Mouse (Mus musculus) c-Kit-positive CD71-positive TER-119-positive erythroid progenitor cells, embryonic 14.5 days (primary cell): Measurements from ENCODE around the gene Arnt2.

Experiments used
- DNase-seq: peaks from one replicate; pipeline ENCODE4 v3.0.0-alpha.2; 2013; ENCODE audit warnings: low spot score

The Arnt2 gene

GRCm38 (mm10) chr7:84409896-84410521, at the start of gene Arnt2:
Arnt2 (minus strand) TSS chr7:84410176.
- no peak for DNase-seq

- no peak for DNase-seq
Measured at GRCm38 (mm10) chr7:84451681-84452080, 41.7 kb upstream of the Arnt2 start.

- DNase-seq: no peak
Measured at GRCm38 (mm10) chr7:84449066-84449465, 39.1 kb upstream of the Arnt2 start.

DNA sequence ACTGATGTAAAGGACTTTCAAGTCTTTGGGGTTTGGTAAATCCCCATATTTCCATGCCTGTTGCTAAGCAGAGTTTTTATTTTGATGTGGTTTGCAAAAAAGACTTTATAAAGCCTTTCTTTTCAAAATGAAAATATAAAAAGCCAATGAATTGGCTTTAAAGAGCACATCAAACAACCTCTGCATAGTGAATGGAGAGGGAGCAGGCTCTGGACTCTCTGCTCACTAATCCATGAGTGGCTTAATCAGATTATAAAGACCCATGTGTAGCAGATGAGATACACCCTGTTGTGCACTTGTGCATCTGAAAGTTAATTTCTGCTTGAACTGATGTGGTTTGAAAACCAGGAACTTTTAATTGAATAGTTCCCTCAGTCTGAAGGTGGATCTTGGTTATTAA, 38.5 kb upstream of the Arnt2 start:
- DNase-seq: no peak

DNA sequence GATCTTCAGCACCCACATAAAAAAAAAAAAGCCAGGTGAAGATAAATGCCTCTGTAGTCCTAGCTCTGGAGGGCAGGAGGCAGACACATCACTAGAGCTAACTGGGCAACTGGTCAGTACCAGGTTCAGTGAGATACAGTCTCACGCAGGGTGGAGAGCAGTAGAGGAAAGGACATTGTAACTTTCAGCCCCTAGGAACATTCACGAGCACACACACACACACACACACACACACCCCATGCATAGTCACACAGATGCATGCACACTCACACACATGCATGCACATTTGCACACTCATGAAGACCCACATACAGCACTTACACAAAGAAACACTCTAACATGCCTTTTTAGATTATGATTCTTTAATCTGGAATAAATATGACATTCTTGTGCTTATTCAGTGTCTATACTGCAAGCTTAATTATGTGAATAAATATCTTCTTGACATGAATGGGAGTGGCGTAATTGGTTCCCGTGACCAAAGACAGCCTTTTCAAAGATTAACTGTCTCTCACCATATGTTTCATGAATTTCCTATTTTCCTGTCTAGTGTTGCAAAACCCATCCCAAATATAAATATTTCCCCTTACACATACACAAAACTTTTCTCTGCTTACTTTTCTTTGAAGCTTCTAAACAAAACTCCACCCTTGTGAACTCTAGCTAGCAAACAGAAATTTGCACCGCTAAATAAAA, 37.9 kb upstream of the Arnt2 start:
- DNase-seq: no peak

GRCm38 (mm10) chr7:84447060-84447459, 37.1 kb upstream of the Arnt2 start:
- DNase-seq: peak; percentile 42

DNA sequence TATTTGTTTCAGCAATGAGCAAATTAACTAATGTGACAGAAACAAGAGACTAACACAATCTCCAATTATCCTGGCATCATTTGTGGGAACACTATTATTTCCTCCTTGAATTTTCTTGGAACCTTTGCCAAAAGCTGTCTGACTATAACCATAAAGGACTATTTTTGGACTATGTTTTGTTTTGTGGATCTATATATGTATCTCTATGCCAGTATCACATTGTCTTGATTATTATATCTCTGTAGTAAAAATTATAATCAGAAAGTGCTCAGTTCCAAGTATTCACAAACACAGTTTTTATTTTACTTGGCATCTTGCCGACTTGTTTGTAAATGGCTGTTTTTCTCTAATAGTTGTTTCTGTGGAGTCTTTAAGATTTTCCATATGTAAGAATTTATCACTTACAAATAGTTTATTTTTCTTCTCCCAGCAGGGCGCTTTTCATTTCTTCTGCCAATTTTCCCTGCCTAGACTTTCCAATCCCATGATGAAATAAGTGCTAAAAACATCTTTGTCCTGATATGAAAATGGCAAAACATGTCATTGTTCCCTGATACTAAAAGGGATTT, 32.5 kb upstream of the Arnt2 start:
- DNase-seq: no peak

GRCm38 (mm10) chr7:84439606-84440005, 29.6 kb upstream of the Arnt2 start:
- no peak for DNase-seq

DNA sequence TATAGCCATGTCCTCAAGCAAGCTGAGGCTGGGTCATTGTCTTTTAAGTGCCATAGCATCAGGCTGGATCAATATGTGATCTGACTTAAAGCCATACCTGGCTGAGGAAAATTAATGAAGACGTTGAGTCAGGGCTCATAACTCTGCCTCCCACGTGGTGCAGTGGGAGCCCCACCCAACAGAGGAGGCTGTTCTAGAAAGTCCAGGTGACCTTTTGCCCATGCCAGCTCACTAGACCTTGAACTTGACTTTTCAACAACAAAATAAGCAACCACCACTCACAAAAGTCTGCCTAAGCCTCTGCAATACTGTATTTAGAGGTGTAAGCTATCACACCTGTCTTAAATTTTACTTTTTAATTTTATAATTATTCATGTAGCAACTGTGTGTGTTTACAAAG, 24.9 kb upstream of the Arnt2 start:
- no peak for DNase-seq

DNA sequence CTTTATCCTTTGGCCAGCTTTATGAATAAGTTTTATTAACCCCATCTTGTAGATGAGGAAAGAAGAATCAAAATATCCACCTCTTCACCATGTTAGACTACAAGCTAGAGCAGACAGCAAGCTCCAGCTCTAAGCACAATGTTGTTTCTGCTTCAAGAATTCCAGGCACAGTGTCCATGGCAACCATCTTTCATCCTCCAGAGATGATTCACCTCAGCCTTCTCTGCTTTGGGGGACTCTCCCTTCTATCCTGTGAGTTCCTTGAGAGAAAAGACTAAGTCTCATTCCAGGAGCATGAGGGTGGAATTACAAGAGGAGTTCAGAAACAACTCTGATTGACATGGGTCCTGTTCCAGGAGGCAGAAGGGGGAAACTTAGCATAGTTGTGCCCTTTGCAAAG, 22.2 kb upstream of the Arnt2 start:
- no peak for DNase-seq

DNA sequence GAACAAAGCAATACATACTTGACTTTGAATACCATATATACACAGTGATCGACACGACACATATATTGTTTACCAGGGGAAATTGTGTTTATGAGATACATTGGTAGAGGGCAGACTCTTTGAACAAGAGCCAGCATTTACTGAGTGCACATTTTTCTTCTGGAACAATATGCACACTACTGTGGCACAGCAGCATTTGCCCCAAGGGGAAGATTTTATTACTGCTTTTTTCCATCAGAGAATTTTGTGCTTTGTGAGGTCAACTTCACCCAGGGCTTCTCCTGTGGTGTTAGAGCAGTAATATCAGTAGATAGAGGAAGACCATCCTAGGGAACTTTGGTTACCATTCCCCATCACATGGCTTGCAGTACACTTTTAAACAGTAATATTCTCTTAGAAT, 17.2 kb upstream of the Arnt2 start:
- DNase-seq: no peak

GRCm38 (mm10) chr7:84424670-84425385, 14.9 kb upstream of the Arnt2 start:
- DNase-seq: no peak

GRCm38 (mm10) chr7:84421753-84422152, 11.8 kb upstream of the Arnt2 start:
- DNase-seq: no peak

DNA sequence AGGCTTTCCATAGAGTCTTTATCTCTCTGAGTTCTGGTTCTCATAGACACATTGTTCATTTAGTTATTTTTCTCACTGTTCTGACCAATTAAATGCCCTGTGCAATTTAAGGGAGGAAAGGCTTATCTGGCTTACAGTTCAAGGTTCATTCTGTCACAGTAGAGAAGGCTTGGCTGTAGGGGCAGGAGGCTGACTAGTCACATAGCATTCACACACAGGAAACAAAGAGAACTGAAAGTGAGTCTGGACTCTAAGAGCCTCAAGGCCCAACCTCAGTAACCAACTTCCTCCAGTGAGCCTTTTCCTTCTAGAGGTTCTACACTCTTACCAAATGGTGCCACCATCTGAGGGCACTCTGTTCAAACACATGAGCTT, 11.3 kb upstream of the Arnt2 start:
- DNase-seq: no peak

GRCm38 (mm10) chr7:84420581-84421290, 10.8 kb upstream of the Arnt2 start:
- DNase-seq: no peak

GRCm38 (mm10) chr7:84417441-84417840, 7.5 kb upstream of the Arnt2 start:
- no peak for DNase-seq

GRCm38 (mm10) chr7:84412570-84412969, 2.6 kb upstream of the Arnt2 start:
- no peak for DNase-seq

- no peak for DNase-seq
Measured at GRCm38 (mm10) chr7:84409241-84409895, 608 bp downstream of the Arnt2 start.

DNA sequence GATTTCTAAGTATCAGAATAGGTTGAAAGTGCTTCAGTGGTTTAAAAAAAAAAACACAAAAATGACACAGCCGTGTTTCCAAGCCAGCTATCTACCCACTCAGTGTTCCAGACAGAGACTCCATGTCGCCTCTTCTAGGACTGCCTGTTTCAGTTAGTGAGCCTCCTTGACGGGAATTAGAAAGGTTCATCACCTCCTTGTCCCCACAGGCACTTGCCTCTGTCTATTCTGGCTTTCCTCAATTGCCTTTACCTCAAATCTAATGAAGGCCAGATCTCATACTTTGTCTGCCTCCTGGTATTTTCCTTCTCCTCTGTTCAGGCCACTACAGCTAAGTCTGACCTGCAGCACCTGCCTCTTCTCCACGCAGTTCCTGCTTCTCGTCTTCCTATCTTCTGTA, 1.7 kb downstream of the Arnt2 start:
- DNase-seq: no peak

- no peak for DNase-seq
Measured at GRCm38 (mm10) chr7:84403371-84403770, 6.6 kb downstream of the Arnt2 start.

- no peak for DNase-seq
Measured at GRCm38 (mm10) chr7:84401641-84402455, 8.1 kb downstream of the Arnt2 start.
